Mouse (Mus musculus) ES-CJ7 (cell line): ENCODE measurements around the gene Tirap.

Experiments used
- DNase-seq: peaks from one replicate; pipeline ENCODE4 v3.0.0; 2011; ENCODE audit warnings: low read depth, low spot score

Tirap gene

GRCm38 (mm10) chr9:35199772-35200471 lies at the start of gene Tirap, which contains the start of gene Srpr:
Tirap (minus strand) TSS chr9:35200291.
Srpr (plus strand) TSS chr9:35200175.
- DNase-seq: peak; percentile 80

GRCm38 (mm10) chr9:35249476-35249875 lies 49.4 kb upstream of the Tirap start:
- DNase-seq: no peak

GRCm38 (mm10) chr9:35247405-35247804 lies 47.3 kb upstream of the Tirap start:
- DNase-seq: no peak

DNA sequence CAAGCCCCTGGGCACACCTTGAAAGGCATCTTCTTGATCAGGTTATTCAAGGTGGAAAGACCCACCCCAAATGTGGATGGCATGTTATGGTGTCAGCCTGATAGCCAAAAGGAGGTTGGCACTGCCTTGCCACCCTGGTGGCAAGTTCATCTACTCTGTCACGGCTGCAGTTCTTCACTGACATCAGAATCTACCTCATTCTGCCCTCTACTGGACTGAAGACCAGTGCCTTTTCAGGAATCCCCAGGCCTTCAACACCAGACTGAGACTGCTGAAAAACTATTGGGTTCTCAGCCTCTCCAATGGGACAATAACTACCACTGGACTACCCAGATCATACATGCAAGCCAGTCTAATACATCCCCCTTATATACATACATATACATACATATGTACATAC lies 39.6 kb upstream of the Tirap start:
- no peak for DNase-seq

GRCm38 (mm10) chr9:35238915-35239571 lies 39.0 kb upstream of the Tirap start:
- DNase-seq: no peak

- no peak for DNase-seq
These were observed 38.3 kb upstream of the Tirap start for GRCm38 (mm10) chr9:35238371-35238770.

DNA sequence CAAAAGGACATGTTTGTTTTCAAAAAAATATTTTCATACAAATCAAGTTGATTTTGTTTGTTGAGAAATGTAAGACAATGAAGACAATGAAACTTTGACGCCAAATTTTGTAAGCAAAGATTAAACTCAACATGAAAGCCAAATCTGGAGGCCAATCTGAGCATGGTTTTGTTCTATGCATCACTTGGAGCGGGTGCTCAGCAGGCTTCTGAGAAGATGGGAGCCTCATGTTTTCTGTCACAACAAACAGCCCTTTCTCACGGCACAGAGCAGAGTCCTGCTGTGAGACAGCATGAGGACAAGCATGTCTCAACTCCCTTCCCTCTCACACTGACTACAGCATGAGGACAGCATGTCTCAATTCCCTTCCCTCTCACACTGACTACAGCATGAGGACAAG lies 35.9 kb upstream of the Tirap start:
- DNase-seq: no peak

DNA sequence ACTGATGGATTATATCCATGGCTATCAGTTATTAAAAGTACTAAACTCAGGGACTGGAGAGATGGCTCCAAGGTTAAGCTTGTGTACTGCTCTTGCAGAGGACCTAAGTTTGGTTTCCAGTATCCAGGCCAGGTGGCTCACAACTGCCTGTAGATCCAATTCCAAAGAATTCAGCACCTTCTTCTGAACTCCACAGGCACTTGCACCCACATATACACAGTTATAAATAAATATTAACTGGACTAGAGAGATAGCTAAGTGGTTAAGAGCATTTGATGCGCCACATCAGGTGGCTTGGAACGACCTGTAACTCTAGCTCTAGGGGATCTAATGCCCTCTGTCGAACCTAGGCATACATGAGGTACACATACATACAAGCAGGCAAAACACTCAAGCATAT lies 28.6 kb upstream of the Tirap start:
- DNase-seq: no peak

- peak; percentile 52 for DNase-seq
These were observed 23.4 kb upstream of the Tirap start for GRCm38 (mm10) chr9:35223466-35223865.

DNA sequence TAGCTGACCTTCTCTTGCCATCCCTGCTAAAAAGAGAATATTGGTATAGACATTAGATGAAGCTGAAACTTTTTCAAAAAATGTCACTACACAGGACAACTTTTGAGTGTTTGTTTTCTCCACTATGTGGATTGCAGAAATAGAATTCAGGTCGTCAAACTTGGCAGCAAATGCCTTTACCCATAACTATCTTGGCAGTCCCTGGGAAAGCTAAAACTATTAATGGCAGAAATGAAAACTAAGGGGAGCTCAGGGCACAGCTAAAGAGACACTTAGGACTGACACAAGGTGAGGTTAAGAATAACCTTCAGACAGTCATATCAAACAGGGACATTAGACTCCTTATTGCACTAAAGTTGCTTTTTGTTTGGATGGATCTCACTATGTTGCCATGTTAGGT lies 17.9 kb upstream of the Tirap start:
- DNase-seq: no peak

DNA sequence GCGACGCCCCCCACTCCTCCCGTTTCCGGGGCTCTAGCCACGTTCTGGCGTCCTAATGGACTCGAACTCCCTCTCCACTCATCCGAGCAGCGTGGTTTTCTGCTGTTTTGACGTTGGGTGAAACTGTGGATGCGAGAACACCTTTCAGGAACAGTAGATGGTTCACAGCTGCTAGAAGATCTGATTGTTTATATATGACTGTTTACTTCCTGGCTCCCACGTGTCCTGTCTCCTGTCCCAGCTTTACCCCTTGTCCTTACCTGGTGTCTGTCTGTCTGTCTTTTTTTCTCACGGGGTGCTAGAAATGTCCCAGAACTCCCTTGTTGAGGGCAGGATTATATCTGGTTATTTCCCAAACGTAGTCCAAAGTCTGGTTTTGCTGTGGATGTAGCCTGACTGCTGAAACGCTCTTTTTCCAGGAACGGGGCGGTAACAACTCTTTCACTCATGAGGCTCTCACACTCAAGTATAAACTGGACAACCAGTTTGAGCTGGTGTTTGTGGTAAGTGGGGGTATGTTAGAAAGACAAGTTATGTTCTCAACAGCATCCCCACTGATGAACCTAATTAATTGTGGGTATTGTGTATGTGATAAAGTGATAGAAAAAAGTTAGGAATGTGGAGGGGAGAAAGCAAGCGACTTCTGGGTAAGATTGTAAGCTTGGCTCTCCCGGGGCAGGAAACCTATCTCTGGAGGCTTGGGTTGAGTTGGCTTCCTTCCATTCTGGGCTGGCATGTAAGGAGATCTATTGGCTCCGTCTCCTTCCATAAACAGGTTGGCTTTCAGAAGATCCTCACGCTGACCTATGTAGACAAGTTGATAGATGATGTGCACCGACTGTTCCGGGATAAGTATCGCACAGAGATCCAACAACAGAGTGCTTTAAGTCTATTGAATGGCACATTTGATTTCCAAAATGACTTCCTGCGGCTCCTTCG lies 11.8 kb upstream of the Tirap start:
- DNase-seq: no peak

- peak; percentile 99 for DNase-seq
These were observed 10.7 kb upstream of the Tirap start, which contains the start of gene Foxred1 for GRCm38 (mm10) chr9:35210542-35211474. Foxred1 (minus strand) TSS chr9:35211055.

- no peak for DNase-seq
These were observed 4.3 kb upstream of the Tirap start for GRCm38 (mm10) chr9:35204421-35204820.

DNA sequence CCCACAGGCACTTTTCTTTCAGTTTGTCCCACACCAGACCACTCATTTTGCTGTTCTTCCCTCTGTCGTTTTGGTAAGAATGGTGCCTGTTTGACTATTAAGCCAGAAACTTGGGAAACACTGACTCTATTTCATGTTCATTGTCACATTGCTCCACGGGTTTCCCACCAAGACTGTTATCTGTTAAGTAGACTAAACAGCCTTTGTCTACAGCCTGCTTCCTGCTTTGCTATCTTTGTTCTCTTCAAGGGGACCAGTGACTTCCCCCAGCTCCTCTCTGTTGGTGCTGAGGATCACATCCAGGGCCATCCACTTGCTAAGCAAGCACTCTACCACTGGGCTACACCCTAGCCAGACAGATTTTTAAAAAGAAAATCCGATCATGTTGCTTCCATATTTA lies 3.4 kb upstream of the Tirap start:
- no peak for DNase-seq

GRCm38 (mm10) chr9:35200529-35201060 lies 504 bp upstream of the Tirap start:
- no peak for DNase-seq

- DNase-seq: no peak
These were observed 933 bp downstream of the Tirap start for GRCm38 (mm10) chr9:35198945-35199771.

DNA sequence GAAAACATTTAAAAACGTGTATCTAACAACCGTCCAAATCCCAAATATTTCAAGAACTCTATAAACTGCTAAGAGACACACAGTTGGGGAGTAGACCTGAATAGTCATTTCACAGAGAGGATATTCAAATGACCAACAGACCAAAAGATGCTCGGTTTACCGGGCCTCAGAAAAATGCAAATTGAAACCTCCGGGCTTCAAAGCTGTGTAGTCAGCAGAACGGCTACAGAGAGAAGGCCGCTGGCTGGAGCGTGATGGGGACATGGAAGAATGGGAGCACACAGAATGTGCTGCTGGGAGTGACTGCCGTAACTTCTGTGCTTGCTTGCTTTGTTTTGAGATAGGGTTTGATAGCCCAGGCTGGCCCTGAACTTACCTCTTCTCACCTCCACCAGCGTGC lies 1.7 kb downstream of the Tirap start:
- DNase-seq: no peak

DNA sequence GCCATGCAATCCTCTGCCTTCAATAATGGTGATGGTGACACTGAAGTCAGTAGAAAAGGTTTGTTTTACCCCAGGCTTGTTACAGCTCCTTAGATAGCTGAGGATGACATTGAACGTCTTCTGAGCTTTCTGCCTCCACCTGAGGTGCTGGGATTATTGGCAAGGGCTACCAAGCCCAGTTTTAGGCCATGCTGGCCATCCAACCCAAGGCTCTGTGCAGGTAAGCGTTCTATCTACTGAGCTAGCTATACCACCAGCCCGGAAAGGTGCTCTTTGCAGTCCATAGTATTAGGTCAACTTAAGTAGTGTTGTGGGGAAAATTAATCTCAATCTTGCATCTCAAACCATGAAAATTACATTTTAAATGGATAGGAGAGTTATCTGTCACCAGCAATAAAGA lies 2.5 kb downstream of the Tirap start:
- DNase-seq: no peak

DNA sequence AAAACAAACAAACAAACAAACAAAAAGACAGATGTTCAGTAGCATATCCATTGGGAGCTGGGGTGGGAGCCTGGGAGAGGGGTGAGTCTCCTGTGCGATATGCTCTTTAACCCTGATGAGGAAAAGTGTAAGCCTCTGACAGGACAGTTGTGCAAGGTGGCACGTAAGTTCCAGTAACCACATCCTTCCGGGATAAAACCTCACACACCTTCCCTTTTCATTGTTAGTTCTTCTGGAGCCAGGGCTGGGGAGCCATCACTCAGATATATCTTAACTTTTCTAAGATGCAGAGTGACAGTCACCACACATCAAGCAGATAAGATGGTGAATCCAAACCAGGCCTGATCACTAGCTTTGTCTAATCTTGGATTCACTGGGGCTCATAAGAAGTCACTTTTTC lies 6.0 kb downstream of the Tirap start:
- no peak for DNase-seq

DNA sequence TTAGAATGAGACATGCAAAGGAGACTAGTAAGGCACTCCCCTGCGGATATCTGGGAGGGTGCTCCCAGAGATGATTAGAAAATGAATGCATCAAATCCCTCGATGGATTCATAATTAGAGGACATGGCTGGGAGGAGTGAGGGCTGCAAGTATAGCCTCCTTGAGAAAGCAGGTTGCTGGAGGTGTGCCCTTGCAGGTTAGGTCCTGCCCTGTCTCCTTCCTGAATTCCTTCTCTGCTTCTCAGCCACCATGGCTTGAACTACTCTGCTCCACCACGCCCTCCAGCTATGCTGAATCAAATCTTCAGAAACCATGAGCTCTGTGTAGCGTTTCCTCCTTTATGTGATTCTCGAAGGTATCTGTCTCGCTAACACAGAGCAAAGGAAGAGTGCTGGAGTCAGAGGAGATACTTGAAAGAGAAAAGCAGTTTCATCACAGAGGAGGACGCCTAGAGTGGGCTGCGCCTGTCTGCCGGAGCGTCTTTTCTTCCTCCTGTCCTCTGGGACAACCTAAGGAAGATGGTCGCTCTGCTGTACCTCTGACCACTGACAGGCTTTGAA lies 7.0 kb downstream of the Tirap start:
- DNase-seq: no peak
